In the genomic region with DNA sequence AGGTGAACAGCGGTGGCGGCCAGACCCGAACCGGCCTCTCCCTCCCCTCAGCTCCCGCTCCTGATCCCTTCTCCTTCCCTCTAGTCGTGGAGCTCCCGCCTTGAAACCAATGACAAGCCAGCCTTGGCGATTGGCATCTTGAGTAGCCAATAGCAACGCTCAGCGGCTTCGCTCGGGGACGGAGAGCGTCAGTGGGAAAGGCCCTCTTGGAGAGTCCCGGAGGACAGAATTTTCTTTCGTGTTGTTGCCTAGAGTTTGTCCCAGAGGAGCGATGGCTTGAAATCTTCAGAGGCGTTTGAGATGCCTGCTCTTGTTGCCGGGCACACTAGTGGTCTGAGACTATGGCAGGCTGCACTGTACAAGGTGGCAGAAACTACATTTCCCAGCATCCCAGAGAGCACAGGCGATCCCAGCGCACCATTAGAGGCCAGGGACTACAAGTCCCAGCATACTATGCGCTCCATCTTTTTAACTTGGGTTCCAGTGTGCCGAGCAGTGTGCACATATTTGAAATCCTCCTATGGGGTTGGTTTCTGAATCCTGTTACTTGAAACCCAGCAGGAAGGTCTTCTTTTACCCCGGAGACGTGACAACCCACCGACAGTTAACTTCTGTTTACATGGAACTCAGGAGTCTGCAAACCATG, we compare ENCODE assay signal across 8 mouse cellular contexts. TPM values are rescaled to one million over a fixed set of nuclear protein-coding genes. Genes with fewer than 3 reads are reported as not detected.
DNase-seq lines count a peak whose midpoint lies in the region; ATAC-seq lines count a peak whose summit lies in the region.

A gene (minus strand): TSS at position 179 of the 646 bp plus-strand sequence.
A gene (plus strand): TSS at position 454 of the 646 bp plus-strand sequence.

- peaks cover 13% of the 10 kb centered on the region for H3K4me1 ChIP-seq in hindbrain, embryonic 12.5 days

- H3K9me3 ChIP-seq in hindbrain, embryonic 12.5 days (replicated peaks): no peaks in the 10 kb centered on the region

- under 1% methylated on average over 26 of the region's 26 CpGs for whole genome bisulfite sequencing in hindbrain, embryonic 12.5 days

- peak; percentile 98 for DNase-seq in NIH3T3 (ENCODE audit: low read depth)
- peak; percentile 97 to 98 for DNase-seq in cerebellum, postnatal 10 days
- DNase-seq in frontal cortex, postnatal 10 days (ENCODE audit: low spot score in 2 of 2): peak; percentile 88 to 97
- DNase-seq in layer of hippocampus, postnatal 14 days (ENCODE audit: low spot score in 2 of 2): peak; percentile 98 to 99
- DNase-seq in lung, postnatal 14 days: peak; percentile 96
- peak; percentile 96 for DNase-seq in retina, adult 2 months (ENCODE audit: low read depth, low spot score)
- DNase-seq in thymus, postnatal 36 days: peak; percentile 94 to 95

- no peaks in the 10 kb centered on the region for H3K36me3 ChIP-seq in hindbrain, embryonic 12.5 days

- no peaks in the 10 kb centered on the region for H3K27me3 ChIP-seq in hindbrain, embryonic 12.5 days

- H3K27ac ChIP-seq in hindbrain, embryonic 12.5 days: peak within 1 kb of the TSS; percentile 75

- H3K9ac ChIP-seq in hindbrain, embryonic 12.5 days: peak within 1 kb of the TSS; percentile 93

- peak; percentile 98 for ATAC-seq in hindbrain, embryonic 12.5 days (ENCODE audit: low FRiP score)

- peak within 1 kb of the TSS; percentile 87 for H3K4me2 ChIP-seq in hindbrain, embryonic 12.5 days (replicated peaks)

- H3K4me3 ChIP-seq in hindbrain, embryonic 12.5 days: peak within 1 kb of the TSS; percentile 85

RNA-seq across cellular contexts. Expression of the first gene that starts in this region (rescaled TPM):
- 93.7 and 100 TPM in 2 replicates for polyA plus RNA-seq in hindbrain, embryonic 12.5 days (2016; fragmentation: Nextera tagmentation; extraction: Ambion mirVana)
- total RNA-seq in layer of hippocampus, postnatal 14 days (2021): 10 to 100 TPM; 57.8 to 61.8 TPM

RNA-seq across cellular contexts. Expression of the second gene that starts in this region (rescaled TPM):
- 60.2 and 60.6 TPM in 2 replicates for polyA plus RNA-seq in hindbrain, embryonic 12.5 days (2016; fragmentation: Nextera tagmentation; extraction: Ambion mirVana)
- total RNA-seq in layer of hippocampus, postnatal 14 days (2021): 10 to 100 TPM; 22.8 to 24.4 TPM

Comparison
In these comparisons a context has a peak if more than half of its experiments do, and no peak if none do; other contexts are left out.
1. Peak in every context shown above with its lines: DNase-seq, ATAC-seq, H3K4me3 ChIP-seq and H3K27ac ChIP-seq.